Comparison of ENCODE assay signal across 11 mouse cellular contexts in the genomic region with DNA sequence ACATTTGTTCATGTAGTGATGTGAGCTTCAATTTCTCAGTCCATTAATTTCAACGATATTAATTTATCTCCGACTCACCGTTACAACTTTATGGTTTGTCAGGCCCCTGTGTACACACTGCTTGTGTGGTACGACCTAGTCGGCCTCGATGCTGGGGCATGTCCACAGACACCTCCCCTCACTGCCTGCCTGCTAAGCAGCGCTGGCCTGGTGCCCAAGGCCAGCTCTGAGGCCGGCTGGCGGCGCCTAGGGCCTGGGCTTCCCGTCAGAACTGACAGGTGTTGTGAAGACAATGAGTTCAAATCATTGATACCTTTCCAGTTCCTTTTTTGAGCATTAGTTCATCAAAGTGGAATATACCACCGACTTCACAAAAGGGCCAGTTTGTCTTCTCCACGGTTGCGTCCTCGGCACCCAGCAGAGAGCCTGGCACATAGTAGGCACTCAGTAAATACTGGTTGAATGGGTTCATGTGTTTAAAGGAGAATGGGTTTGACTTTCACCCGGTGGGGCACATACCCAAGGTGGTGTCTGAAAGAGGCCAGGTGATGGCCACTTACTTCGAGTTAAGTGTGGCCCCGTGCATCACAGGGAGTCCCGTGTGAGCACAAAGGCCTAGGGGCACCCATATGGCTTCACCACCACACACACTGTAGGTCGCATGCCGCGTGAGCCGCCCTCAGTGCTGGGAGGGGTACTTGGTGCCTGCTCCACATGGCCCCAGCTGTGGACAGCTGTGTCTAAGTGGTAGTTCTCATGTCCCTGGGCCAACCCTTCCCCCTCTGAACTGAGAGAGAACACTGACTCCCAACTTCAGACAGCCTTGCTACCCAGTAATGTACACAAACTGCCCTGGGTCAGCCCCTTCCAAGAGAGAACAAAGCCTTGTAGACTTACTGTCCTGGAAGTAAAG.
A peak's percentile ranks its signal among the peaks of the same experiment; 100 is the strongest.
DNase-seq lines count a peak whose midpoint lies in the region; ATAC-seq and TF ChIP-seq lines count a peak whose summit lies in the region.
"Had no signal": no experiment of that assay in that cellular context is flagged by ENCODE, and none has a peak within 500 bp of the region (broad histone marks: within the 10 kb centered on the region; RNA-seq: fewer than 3 reads in every experiment).

No protein-coding gene starts in this region.

- 75% methylated on average over 23 of the region's 23 CpGs for WGBS in heart, embryonic 12.5 days
- WGBS in lung, embryonic 16.5 days = 47% methylated on average over 23 of the region's 23 CpGs
- WGBS in hindbrain, postnatal 0 days = 60% methylated on average over 23 of the region's 23 CpGs
- 76% methylated on average over 23 of the region's 23 CpGs for WGBS in forebrain, postnatal 0 days

- H3K27ac ChIP-seq in heart, embryonic 12.5 days (ENCODE audit: poor library complexity, severe bottlenecking) = no peak overlapping the region
- H3K27ac ChIP-seq in lung, embryonic 16.5 days (ENCODE audit: low read length) = no peak overlapping the region
- no peak overlapping the region for H3K27ac ChIP-seq in hindbrain, postnatal 0 days
- no peak overlapping the region for H3K27ac ChIP-seq in forebrain, postnatal 0 days (ENCODE audit: low read depth, low read length)
- H3K27ac ChIP-seq: forebrain, embryonic 12.5 days had no signal

- DNase-seq in heart, adult 18-20 months = no peak
- no peak for DNase-seq in lung, postnatal 25 days (ENCODE audit: low spot score)
- DNase-seq in adrenal gland, postnatal 25 days = peak; percentile 59
- DNase-seq in hindbrain, postnatal 0 days (ENCODE audit: low spot score) = peak; percentile 39
- no peak for DNase-seq in forebrain, postnatal 0 days
- no peak for DNase-seq in frontal cortex, postnatal 10 days (ENCODE audit: low spot score in 2 of 2)
- DNase-seq: liver; right cerebral cortex, postnatal 4 days had no signal

- TF ChIP-seq CTCF in hindbrain, postnatal 0 days (IDR thresholded peaks at IDR 0.05; ENCODE audit: low read depth) = no peak
- TF ChIP-seq CTCF in forebrain, postnatal 0 days (IDR thresholded peaks at IDR 0.05; ENCODE audit: low read depth) = no peak

- no peak overlapping the region for H3K9ac ChIP-seq in heart, embryonic 12.5 days
- no peak overlapping the region for H3K9ac ChIP-seq in lung, embryonic 16.5 days (ENCODE audit: low read length)
- H3K9ac ChIP-seq in hindbrain, postnatal 0 days (replicated peaks; ENCODE audit: low read length) = no peak overlapping the region
- no peak overlapping the region for H3K9ac ChIP-seq in forebrain, postnatal 0 days
- H3K9ac ChIP-seq: forebrain, embryonic 12.5 days had no signal

- no peak overlapping the region for H3K4me3 ChIP-seq in heart, embryonic 12.5 days
- no peak overlapping the region for H3K4me3 ChIP-seq in lung, embryonic 16.5 days (ENCODE audit: low read length)
- no peak overlapping the region for H3K4me3 ChIP-seq in hindbrain, postnatal 0 days (ENCODE audit: low read length)
- H3K4me3 ChIP-seq in forebrain, postnatal 0 days (ENCODE audit: low read depth, low read length) = no peak overlapping the region
- H3K4me3 ChIP-seq: forebrain, embryonic 12.5 days had no signal

- no peaks in the 10 kb centered on the region for H3K36me3 ChIP-seq in heart, embryonic 12.5 days
- no peaks in the 10 kb centered on the region for H3K36me3 ChIP-seq in lung, embryonic 16.5 days (ENCODE audit: control insufficient read depth, insufficient read depth, low read length)
- 0 out of 2 replicates have a peak, but pooled peaks cover 5% of the 10 kb centered on the region for H3K36me3 ChIP-seq in hindbrain, postnatal 0 days (ENCODE audit: insufficient read depth, low read length)
- H3K36me3 ChIP-seq in forebrain, postnatal 0 days (ENCODE audit: insufficient read depth) = no peaks in the 10 kb centered on the region

- no peaks in the 10 kb centered on the region for H3K9me3 ChIP-seq in heart, embryonic 12.5 days (replicated peaks)
- H3K9me3 ChIP-seq in lung, embryonic 16.5 days (ENCODE audit: control insufficient read depth, low read length) = no peaks in the 10 kb centered on the region
- no peaks in the 10 kb centered on the region for H3K9me3 ChIP-seq in hindbrain, postnatal 0 days (ENCODE audit: low read length)
- no peaks in the 10 kb centered on the region for H3K9me3 ChIP-seq in forebrain, postnatal 0 days (ENCODE audit: low read length)
- H3K9me3 ChIP-seq: forebrain, embryonic 12.5 days had no signal

- H3K4me2 ChIP-seq in heart, embryonic 12.5 days = no peak overlapping the region
- H3K4me2 ChIP-seq in lung, embryonic 16.5 days (ENCODE audit: low read depth, low read length) = no peak overlapping the region
- no peak overlapping the region for H3K4me2 ChIP-seq in hindbrain, postnatal 0 days (ENCODE audit: low read depth, low read length)
- no peak overlapping the region for H3K4me2 ChIP-seq in forebrain, postnatal 0 days (ENCODE audit: low read depth)
- H3K4me2 ChIP-seq: forebrain, embryonic 12.5 days had no signal

- H3K4me1 ChIP-seq in heart, embryonic 12.5 days (replicated peaks) = 0 out of 2 replicates have a peak, but pooled peaks cover 4% of the 10 kb centered on the region
- H3K4me1 ChIP-seq in lung, embryonic 16.5 days (replicated peaks; ENCODE audit: control insufficient read depth, insufficient read depth, low read length) = peaks cover 20% of the 10 kb centered on the region
- H3K4me1 ChIP-seq in hindbrain, postnatal 0 days (ENCODE audit: insufficient read depth, low read length) = no peaks in the 10 kb centered on the region
- H3K4me1 ChIP-seq in forebrain, postnatal 0 days (ENCODE audit: insufficient read depth) = no peaks in the 10 kb centered on the region

- 0 out of 2 replicates have a peak, but pooled peaks cover 10% of the 10 kb centered on the region for H3K27me3 ChIP-seq in heart, embryonic 12.5 days (replicated peaks)
- H3K27me3 ChIP-seq in lung, embryonic 16.5 days (ENCODE audit: control insufficient read depth, insufficient read depth, low read depth, low read length) = peaks cover 2% of the 10 kb centered on the region; the same call in 1 of the 2 replicates
- H3K27me3 ChIP-seq in hindbrain, postnatal 0 days (ENCODE audit: insufficient read depth, low read length) = no peaks in the 10 kb centered on the region
- H3K27me3 ChIP-seq in forebrain, postnatal 0 days (ENCODE audit: insufficient read depth, low read length) = peaks cover 60% of the 10 kb centered on the region

- 0 out of 2 replicates have a peak, but pooled peaks have one; percentile 22 for ATAC-seq in heart, embryonic 12.5 days (ENCODE audit: insufficient number of reproducible peaks, low FRiP score)
- ATAC-seq in lung, embryonic 16.5 days (ENCODE audit: low read depth) = peak; percentile 85
- ATAC-seq in hindbrain, postnatal 0 days = no peak
- no peak for ATAC-seq in forebrain, postnatal 0 days

Comparison
In these comparisons a context has a peak if more than half of its experiments do, and no peak if none do; other contexts are left out.
1. ATAC-seq: peak in heart, embryonic 12.5 days (single experiment) and lung, embryonic 16.5 days (single experiment); none in hindbrain, postnatal 0 days (single experiment) and forebrain, postnatal 0 days (single experiment).
2. DNase-seq: peak in adrenal gland, postnatal 25 days (single experiment) and hindbrain, postnatal 0 days (single experiment); none in heart, adult 18-20 months (0 of 2), lung, postnatal 25 days (single experiment), forebrain, postnatal 0 days (single experiment) and frontal cortex, postnatal 10 days (0 of 2).